Mouse (Mus musculus) G1E (cell line): ENCODE results near the gene Agap1. TPM values are rescaled to one million over a fixed set of nuclear protein-coding genes. Genes with fewer than 3 reads are reported as not detected.

Experiments used
- ATAC-seq: 2 replicates; pipeline ENCODE4 v1.8.0; 2016; ENCODE audit warnings: mild to moderate bottlenecking; ENCODE audit not compliant: insufficient number of reproducible peaks, poor library complexity, low FRiP score, severe bottlenecking; ENCODE audit errors: extremely low read depth
- DNase-seq: peaks from one replicate; pipeline ENCODE4 v3.0.0; 2012; ENCODE audit warnings: low spot score
- H3K27me3 ChIP-seq: 2 replicates; pipeline ENCODE4 v1.6.1; 2012; ENCODE audit warnings: mild to moderate bottlenecking, low read length, inconsistent platforms; ENCODE audit not compliant: insufficient read depth
- H3K36me3 ChIP-seq: replicated peaks from 2 replicates; pipeline ENCODE3; 2012; ENCODE audit warnings: mild to moderate bottlenecking, inconsistent platforms
- H3K4me1 ChIP-seq: 2 replicates; pipeline ENCODE4 v1.6.1; 2012; ENCODE audit warnings: low read depth, low read length, inconsistent platforms, mixed read lengths; ENCODE audit not compliant: insufficient read depth
- H3K4me3 ChIP-seq: 2 replicates; pipeline ENCODE4 v1.5.1; 2012; ENCODE audit warnings: low read depth, mild to moderate bottlenecking, inconsistent platforms, low read length, moderate library complexity, mixed read lengths
- H3K9me3 ChIP-seq: replicated peaks from 2 replicates; pipeline ENCODE4 v1.6.1; 2012; ENCODE audit warnings: inconsistent platforms
- CTCF ChIP-seq: IDR thresholded peaks from 2 replicates; pipeline ENCODE4 v1.5.1; 2012; ENCODE audit warnings: low read depth, low read length, inconsistent platforms, mixed read lengths
- GATA1 ChIP-seq: IDR thresholded peaks from 2 replicates; pipeline ENCODE4 v1.6.1; 2012; ENCODE audit warnings: borderline replicate concordance, low read length, inconsistent platforms, mixed read lengths
- GATA2 ChIP-seq: IDR thresholded peaks from 2 replicates; pipeline ENCODE4 v1.6.1; 2012; ENCODE audit warnings: low read depth, low read length, inconsistent platforms, borderline replicate concordance
- POLR2AphosphoS5 ChIP-seq: IDR thresholded peaks from 2 replicates; pipeline ENCODE4 v1.6.1; 2012; ENCODE audit warnings: low read depth, low read length, inconsistent platforms; ENCODE audit not compliant: insufficient replicate concordance
- TAL1 ChIP-seq: conservative IDR thresholded peaks from 2 replicates; pipeline ENCODE4 v1.6.1; 2012; ENCODE audit warnings: low read depth, low read length, inconsistent platforms, mixed read lengths
- polyA plus RNA-seq: library from polyadenylated mRNA; stranded (reverse); fragments of >175 nt; gene quantifications from 2 replicates; pipeline ENCODE4 v1.2.3, GENCODE M21; 2012
- total RNA-seq, 2 experiments: library from RNA; stranded (forward) in 1 of 2; stranded (reverse) in 1 of 2; fragments of 200-1000 nt in 1 of 2; fragments of >200 nt in 1 of 2; fragmentation: Nextera tagmentation in 1 of 2; gene quantifications; 2 replicates each; pipeline ENCODE4 v1.2.3; 2014 to 2017

Agap1 gene
- total and polyA plus RNA-seq, 3 experiments = 0.01 to 0.45 (median 0.16) TPM

GRCm38 (mm10) chr1:89557401-89557800, 102.8 kb downstream of the Agap1 start:
- no peak for DNase-seq
- ATAC-seq = no peak
- no peak overlapping the region for H3K4me3 ChIP-seq
- H3K36me3 ChIP-seq = no peaks in the 10 kb centered on the region
- TF ChIP-seq GATA1 (no peak), GATA2 (no peak), TAL1 (no peak), POLR2AphosphoS5 (no peak), CTCF (no peak)
- H3K9me3 ChIP-seq = peaks cover 88% of the 10 kb centered on the region
- no peaks in the 10 kb centered on the region for H3K27me3 ChIP-seq
- no peaks in the 10 kb centered on the region for H3K4me1 ChIP-seq

DNA sequence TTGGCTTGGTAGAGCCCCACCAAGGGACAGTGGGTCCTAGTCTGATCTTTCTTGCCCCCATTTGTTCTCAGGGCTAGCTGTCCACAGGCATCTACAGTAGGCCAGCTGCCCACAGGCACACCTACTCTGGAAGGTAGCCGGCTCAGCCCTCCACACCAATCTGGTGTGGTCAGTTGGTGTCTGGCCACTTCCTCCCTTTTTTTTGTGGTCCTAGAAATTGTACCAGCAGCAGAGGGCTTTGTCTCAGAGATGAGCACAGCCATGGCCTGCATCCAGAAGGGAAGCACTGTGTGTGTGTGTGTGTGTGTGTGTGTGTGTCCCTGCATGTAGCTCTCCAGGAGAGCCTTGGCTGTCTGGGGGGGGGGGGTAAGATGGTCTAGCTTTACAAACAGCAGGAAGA, 103.5 kb downstream of the Agap1 start:
- ATAC-seq = no peak

DNA sequence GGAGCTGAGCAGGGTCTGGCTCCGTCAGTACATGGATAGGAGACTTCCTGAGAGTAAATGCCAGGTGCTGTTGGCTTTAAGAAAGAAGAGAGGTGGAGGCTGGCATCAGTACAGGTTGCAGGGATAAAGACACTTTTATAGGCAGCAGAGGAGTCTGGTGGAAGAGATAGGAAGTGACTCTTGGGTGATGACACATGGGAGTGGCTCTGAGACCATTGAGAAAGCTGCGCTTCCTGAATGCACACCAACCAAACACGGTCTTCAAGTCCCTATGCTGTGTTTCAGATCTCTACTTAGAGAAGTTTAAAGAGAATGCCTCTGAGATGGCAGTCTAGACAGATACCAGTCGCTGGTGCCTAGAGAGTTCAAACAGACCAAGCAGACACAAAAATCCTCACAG, 108.8 kb downstream of the Agap1 start:
- DNase-seq (no peak), ATAC-seq (no peak)
- no peaks in the 10 kb centered on the region for H3K4me1 ChIP-seq
- peaks cover 92% of the 10 kb centered on the region for H3K9me3 ChIP-seq
- TF ChIP-seq CTCF (no peak), POLR2AphosphoS5 (no peak)
- no peak overlapping the region for H3K4me3 ChIP-seq
- no peaks in the 10 kb centered on the region for H3K27me3 ChIP-seq
- no peaks in the 10 kb centered on the region for H3K36me3 ChIP-seq

More for the DNA sequence above, 103.5 kb downstream of the Agap1 start:
- no peaks in the 10 kb centered on the region for H3K36me3 ChIP-seq
- H3K4me3 ChIP-seq = no peak overlapping the region
- no peak for DNase-seq
- H3K4me1 ChIP-seq = no peaks in the 10 kb centered on the region
- peaks cover 87% of the 10 kb centered on the region for H3K9me3 ChIP-seq
- no peaks in the 10 kb centered on the region for H3K27me3 ChIP-seq
- no peak for TF ChIP-seq TAL1

GRCm38 (mm10) chr1:89566578-89567488, 112.2 kb downstream of the Agap1 start:
- no peaks in the 10 kb centered on the region for H3K36me3 ChIP-seq
- H3K4me3 ChIP-seq = no peak overlapping the region
- DNase-seq = no peak
- no peaks in the 10 kb centered on the region for H3K4me1 ChIP-seq
- no peak for ATAC-seq
- TF ChIP-seq GATA1 = no peak
- TF ChIP-seq GATA2 = no peak
- no peak for TF ChIP-seq CTCF
- no peak for TF ChIP-seq POLR2AphosphoS5
- TF ChIP-seq TAL1 = no peak
- H3K27me3 ChIP-seq = no peaks in the 10 kb centered on the region
- H3K9me3 ChIP-seq = peaks cover 95% of the 10 kb centered on the region

- no peaks in the 10 kb centered on the region for H3K36me3 ChIP-seq
- H3K9me3 ChIP-seq = peaks cover 95% of the 10 kb centered on the region
- DNase-seq (no peak), ATAC-seq (no peak)
- TF ChIP-seq GATA1 (no peak), CTCF (no peak), POLR2AphosphoS5 (no peak), GATA2 (no peak)
- H3K27me3 ChIP-seq = no peaks in the 10 kb centered on the region
- H3K4me1 ChIP-seq = no peaks in the 10 kb centered on the region
- no peak overlapping the region; the same call in 1 of the 2 replicates for H3K4me3 ChIP-seq
Observed at GRCm38 (mm10) chr1:89568546-89569405, 114.2 kb downstream of the Agap1 start.

GRCm38 (mm10) chr1:89570522-89571299, 116.1 kb downstream of the Agap1 start:
- H3K27me3 ChIP-seq = no peaks in the 10 kb centered on the region
- H3K4me3 ChIP-seq = peak overlapping the region; percentile 11; the same call in 1 of the 2 replicates
- no peaks in the 10 kb centered on the region for H3K36me3 ChIP-seq
- TF ChIP-seq POLR2AphosphoS5 = no peak
- TF ChIP-seq GATA2 = no peak
- no peak for TF ChIP-seq GATA1
- no peak for TF ChIP-seq TAL1
- H3K4me1 ChIP-seq = no peaks in the 10 kb centered on the region
- peaks cover 99% of the 10 kb centered on the region for H3K9me3 ChIP-seq
- DNase-seq (no peak), ATAC-seq (no peak)
